Mouse (Mus musculus): ENCODE data around the gene Panx3. TPM values are rescaled to one million over a fixed set of nuclear protein-coding genes. Genes with fewer than 3 reads are reported as not detected.

Gene Panx3
- polyA plus RNA-seq, 2 experiments, result not detected

DNA sequence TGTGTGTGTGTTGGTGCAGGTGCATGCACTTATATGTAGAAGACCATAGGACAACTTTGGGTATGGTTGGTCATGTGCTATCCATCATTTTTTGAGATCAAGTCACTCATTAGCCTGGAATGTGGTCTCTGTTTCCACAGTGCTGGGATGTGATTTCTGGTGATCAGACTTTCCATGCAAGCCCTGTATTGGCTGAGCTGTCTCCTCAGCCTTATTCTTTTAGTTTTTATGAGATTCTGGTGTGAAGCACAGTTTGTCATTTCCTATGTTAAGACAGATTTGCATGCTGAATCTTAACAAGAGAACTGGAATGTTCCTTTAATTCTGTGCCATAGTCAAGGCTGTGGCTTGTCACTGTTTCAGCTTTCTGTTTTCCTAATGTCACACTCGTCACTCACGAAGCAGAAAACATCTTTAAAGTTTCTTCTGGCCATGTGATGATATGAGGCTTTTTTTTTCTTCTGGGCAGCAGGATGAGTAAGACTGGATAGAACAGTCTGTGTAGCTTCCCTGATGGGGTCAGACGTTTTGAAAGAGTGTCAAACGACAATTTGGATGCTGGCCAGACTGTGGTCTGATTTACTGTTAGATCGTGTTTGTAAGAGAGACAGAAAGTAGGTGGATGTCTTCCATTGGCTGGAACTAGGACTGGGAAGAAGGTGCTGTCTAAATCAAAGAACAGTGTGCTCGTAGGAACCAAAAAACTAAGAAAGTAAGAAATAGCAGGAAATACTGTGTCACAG is 32.1 kb downstream of the Panx3 start:
- no peaks in the 10 kb centered on the region for H3K27me3 ChIP-seq (ENCODE audit: control insufficient read depth, insufficient read depth, low read length)
- H3K4me3 ChIP-seq (ENCODE audit: insufficient read depth in 1 of 2, low read depth in 2 of 2, low read length in 2 of 2), result no peak overlapping the region
- TF ChIP-seq EP300 (IDR thresholded peaks at IDR 0.05; ENCODE audit: low read depth) (no peak), CTCF (IDR thresholded peaks at IDR 0.05; ENCODE audit: low read depth) (no peak)
- H3K36me3 ChIP-seq (replicated peaks; ENCODE audit: control insufficient read depth, insufficient read depth, low read depth), result no peaks in the 10 kb centered on the region
- H3K4me2 ChIP-seq (ENCODE audit: low read depth), result no peak overlapping the region
- no peak overlapping the region for H3K27ac ChIP-seq
- no peaks in the 10 kb centered on the region for H3K9me3 ChIP-seq (ENCODE audit: control insufficient read depth, low read length)
- no peak overlapping the region for H3K9ac ChIP-seq (replicated peaks)
- ATAC-seq (ENCODE audit: insufficient read depth) (no peak), DNase-seq (ENCODE audit: low read depth in 3 of 3, low spot score in 3 of 3) (no peak)
- H3K4me1 ChIP-seq (replicated peaks; ENCODE audit: control insufficient read depth in 2 of 2, insufficient read depth in 2 of 2, low read length in 1 of 2), result no peaks in the 10 kb centered on the region
- WGBS (ENCODE audit: insufficient replicate concordance), result 45% methylated on average over 6 of the region's 6 CpGs

DNA sequence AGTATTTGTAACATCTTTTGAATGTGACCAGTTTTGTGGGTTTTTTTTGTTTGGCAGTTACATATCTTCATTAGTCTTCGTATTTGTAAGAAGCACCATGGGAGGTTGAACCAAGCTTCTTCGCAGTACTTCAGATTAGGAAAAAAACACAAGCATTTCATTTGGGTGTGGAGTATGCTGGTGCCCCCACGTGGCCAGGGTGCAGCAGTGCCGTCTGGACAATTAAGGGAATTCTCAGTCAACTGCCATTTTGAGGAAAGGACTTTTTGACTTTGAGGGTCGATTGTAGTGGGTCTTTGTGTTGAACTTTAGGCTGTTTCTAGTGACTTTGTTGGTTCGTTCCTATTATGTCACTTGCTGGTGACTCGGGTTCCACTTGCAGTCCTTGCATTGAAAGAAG is 32.7 kb downstream of the Panx3 start:
- H3K4me2 ChIP-seq (ENCODE audit: low read depth), result no peak overlapping the region
- DNase-seq (ENCODE audit: low read depth in 3 of 3, low spot score in 3 of 3) (no peak), ATAC-seq (ENCODE audit: insufficient read depth) (no peak)
- no peaks in the 10 kb centered on the region for H3K9me3 ChIP-seq (ENCODE audit: control insufficient read depth, low read length)
- H3K36me3 ChIP-seq (replicated peaks; ENCODE audit: control insufficient read depth, insufficient read depth, low read depth), result no peaks in the 10 kb centered on the region
- no peak overlapping the region for H3K9ac ChIP-seq (replicated peaks)
- H3K4me1 ChIP-seq (replicated peaks; ENCODE audit: control insufficient read depth in 2 of 2, insufficient read depth in 2 of 2, low read length in 1 of 2), result no peaks in the 10 kb centered on the region
- no peaks in the 10 kb centered on the region for H3K27me3 ChIP-seq (ENCODE audit: control insufficient read depth, insufficient read depth, low read length)
- H3K4me3 ChIP-seq (ENCODE audit: insufficient read depth in 1 of 2, low read depth in 2 of 2, low read length in 2 of 2), result no peak overlapping the region
- TF ChIP-seq CTCF (IDR thresholded peaks at IDR 0.05; ENCODE audit: low read depth) (peak; percentile 78), EP300 (IDR thresholded peaks at IDR 0.05; ENCODE audit: low read depth) (no peak)
- 10% methylated on average over 7 of the region's 7 CpGs for WGBS (ENCODE audit: insufficient replicate concordance)
- no peak overlapping the region for H3K27ac ChIP-seq

- WGBS (ENCODE audit: insufficient replicate concordance), result 86% methylated on average over 3 of the region's 3 CpGs
- no peak for TF ChIP-seq EP300 (IDR thresholded peaks at IDR 0.05; ENCODE audit: low read depth)
- no peak for TF ChIP-seq CTCF (IDR thresholded peaks at IDR 0.05; ENCODE audit: low read depth)
- Histone ChIP-seq H3K4me1 (replicated peaks; ENCODE audit: control insufficient read depth in 2 of 2, insufficient read depth in 2 of 2, low read length in 1 of 2) (no peaks in the 10 kb centered on the region), H3K27me3 (ENCODE audit: control insufficient read depth, insufficient read depth, low read length) (no peaks in the 10 kb centered on the region), H3K4me2 (ENCODE audit: low read depth) (no peak overlapping the region), H3K36me3 (replicated peaks; ENCODE audit: control insufficient read depth, insufficient read depth, low read depth) (no peaks in the 10 kb centered on the region), H3K4me3 (ENCODE audit: insufficient read depth in 1 of 2, low read depth in 2 of 2, low read length in 2 of 2) (no peak overlapping the region), H3K9me3 (ENCODE audit: control insufficient read depth, low read length) (no peaks in the 10 kb centered on the region), H3K9ac (replicated peaks) (no peak overlapping the region), H3K27ac (no peak overlapping the region)
- DNase-seq (ENCODE audit: low read depth in 3 of 3, low spot score in 3 of 3), result no peak
- no peak for ATAC-seq (ENCODE audit: insufficient read depth)
Measured at GRCm38 (mm10) chr9:37634269-37634668, 34.8 kb downstream of the Panx3 start.

DNA sequence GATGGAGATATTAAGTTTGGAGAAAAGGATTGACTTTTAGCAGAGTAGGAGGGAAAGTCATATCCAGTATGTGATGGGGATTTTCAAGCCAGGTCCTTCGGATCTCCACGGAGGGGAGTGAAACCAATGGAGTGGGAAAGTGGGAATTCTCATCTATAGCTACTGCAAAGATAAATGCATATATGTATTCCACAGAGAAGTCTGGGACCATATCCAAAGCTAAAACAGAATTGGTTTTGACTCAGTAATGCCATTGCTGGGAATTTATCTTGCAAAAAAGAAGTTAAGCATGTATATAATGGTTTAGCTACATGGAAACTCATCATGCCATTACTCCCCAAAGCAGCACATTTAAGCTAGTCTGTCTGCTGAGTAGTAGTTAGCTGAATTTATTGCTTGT is 36.7 kb downstream of the Panx3 start:
- Histone ChIP-seq H3K4me3 (ENCODE audit: insufficient read depth in 1 of 2, low read depth in 2 of 2, low read length in 2 of 2) (no peak overlapping the region), H3K9ac (replicated peaks) (no peak overlapping the region), H3K4me1 (replicated peaks; ENCODE audit: control insufficient read depth in 2 of 2, insufficient read depth in 2 of 2, low read length in 1 of 2) (no peaks in the 10 kb centered on the region), H3K27me3 (ENCODE audit: control insufficient read depth, insufficient read depth, low read length) (no peaks in the 10 kb centered on the region), H3K27ac (no peak overlapping the region), H3K36me3 (replicated peaks; ENCODE audit: control insufficient read depth, insufficient read depth, low read depth) (no peaks in the 10 kb centered on the region), H3K9me3 (ENCODE audit: control insufficient read depth, low read length) (no peaks in the 10 kb centered on the region), H3K4me2 (ENCODE audit: low read depth) (no peak overlapping the region)
- TF ChIP-seq CTCF (IDR thresholded peaks at IDR 0.05; ENCODE audit: low read depth) (no peak), EP300 (IDR thresholded peaks at IDR 0.05; ENCODE audit: low read depth) (no peak)
- ATAC-seq (ENCODE audit: insufficient read depth) (no peak), DNase-seq (ENCODE audit: low read depth in 3 of 3, low spot score in 3 of 3) (no peak)
- 77% methylated on average over 2 of the region's 2 CpGs for WGBS (ENCODE audit: insufficient replicate concordance)

- Histone ChIP-seq H3K9ac (replicated peaks) (no peak overlapping the region), H3K27me3 (ENCODE audit: control insufficient read depth, insufficient read depth, low read length) (no peaks in the 10 kb centered on the region), H3K27ac (no peak overlapping the region), H3K36me3 (replicated peaks; ENCODE audit: control insufficient read depth, insufficient read depth, low read depth) (no peaks in the 10 kb centered on the region), H3K4me1 (replicated peaks; ENCODE audit: control insufficient read depth in 2 of 2, insufficient read depth in 2 of 2, low read length in 1 of 2) (no peaks in the 10 kb centered on the region), H3K4me3 (ENCODE audit: insufficient read depth in 1 of 2, low read depth in 2 of 2, low read length in 2 of 2) (no peak overlapping the region), H3K9me3 (ENCODE audit: control insufficient read depth, low read length) (no peaks in the 10 kb centered on the region), H3K4me2 (ENCODE audit: low read depth) (no peak overlapping the region)
- ATAC-seq (ENCODE audit: insufficient read depth), result no peak
- DNase-seq (ENCODE audit: low read depth in 3 of 3, low spot score in 3 of 3), result no peak
- TF ChIP-seq EP300 (IDR thresholded peaks at IDR 0.05; ENCODE audit: low read depth) (no peak), CTCF (IDR thresholded peaks at IDR 0.05; ENCODE audit: low read depth) (no peak)
- 47% methylated on average over 2 of the region's 2 CpGs for WGBS (ENCODE audit: insufficient replicate concordance)
Measured at GRCm38 (mm10) chr9:37629941-37630340, 39.1 kb downstream of the Panx3 start.
